Mouse (Mus musculus): ENCODE measurements at regions not wholly inside any gene's neighbourhood (a gene's known extent, or its start where the extent isn't known, plus 50 kb on each side); places are given as distances from the start of the nearest gene placed in this dataset.

GRCm38 (mm10) chrX:142540264-142540663 lies 140.9 kb upstream of the Tmem164 start:
- DNase-seq (ENCODE audit: low spot score), result peak; percentile 63

GRCm38 (mm10) chrX:142552196-142552595 lies 129.0 kb upstream of the Tmem164 start:
- DNase-seq (ENCODE audit: low spot score), result no peak

- DNase-seq (ENCODE audit: low spot score), result peak; percentile 3
Observed at GRCm38 (mm10) chrX:142554161-142554560, 127.0 kb upstream of the Tmem164 start.

- DNase-seq (ENCODE audit: low spot score), result no peak
Observed at GRCm38 (mm10) chrX:142557496-142557895, 123.7 kb upstream of the Tmem164 start.

GRCm38 (mm10) chrX:142560209-142560912 lies 120.8 kb upstream of the Tmem164 start:
- no peak for DNase-seq (ENCODE audit: low spot score)

GRCm38 (mm10) chrX:142561788-142562187 lies 119.4 kb upstream of the Tmem164 start:
- DNase-seq (ENCODE audit: low spot score), result no peak

- peak; percentile 15 for DNase-seq (ENCODE audit: low spot score)
Observed at GRCm38 (mm10) chrX:142564186-142564585, 117.0 kb upstream of the Tmem164 start.

GRCm38 (mm10) chrX:142571772-142572171 lies 109.4 kb upstream of the Tmem164 start:
- DNase-seq (ENCODE audit: low spot score), result no peak

GRCm38 (mm10) chrX:142574022-142574421 lies 107.2 kb upstream of the Tmem164 start:
- no peak for DNase-seq (ENCODE audit: low spot score)

GRCm38 (mm10) chrX:142574945-142575710 lies 106.1 kb upstream of the Tmem164 start:
- DNase-seq (ENCODE audit: low spot score), result no peak

GRCm38 (mm10) chrX:142576127-142576526 lies 105.1 kb upstream of the Tmem164 start:
- DNase-seq (ENCODE audit: low spot score), result no peak

- no peak for DNase-seq (ENCODE audit: low spot score)
Observed at GRCm38 (mm10) chrX:142577449-142578081, 103.6 kb upstream of the Tmem164 start.

- DNase-seq (ENCODE audit: low spot score), result no peak
Observed at GRCm38 (mm10) chrX:142585281-142585680, 95.9 kb upstream of the Tmem164 start.

GRCm38 (mm10) chrX:142599377-142599776 lies 81.8 kb upstream of the Tmem164 start:
- no peak for DNase-seq (ENCODE audit: low spot score)

- no peak for DNase-seq (ENCODE audit: low spot score)
Observed at GRCm38 (mm10) chrX:142600782-142601181, 80.4 kb upstream of the Tmem164 start.

GRCm38 (mm10) chrX:142605088-142605487 lies 76.1 kb upstream of the Tmem164 start:
- no peak for DNase-seq (ENCODE audit: low spot score)

GRCm38 (mm10) chrX:142606595-142607205 lies 74.5 kb upstream of the Tmem164 start:
- DNase-seq (ENCODE audit: low spot score), result no peak

GRCm38 (mm10) chrX:142616189-142616872 lies 64.9 kb upstream of the Tmem164 start:
- DNase-seq (ENCODE audit: low spot score), result no peak

GRCm38 (mm10) chrX:142618389-142618788 lies 62.8 kb upstream of the Tmem164 start:
- no peak for DNase-seq (ENCODE audit: low spot score)

GRCm38 (mm10) chrX:142623359-142623758 lies 57.8 kb upstream of the Tmem164 start:
- DNase-seq (ENCODE audit: low spot score), result no peak

- DNase-seq (ENCODE audit: low spot score), result no peak
Observed at GRCm38 (mm10) chrX:142623882-142624281, 57.3 kb upstream of the Tmem164 start.

Data from gastrocnemius, adult 18-20 months (tissue).